Mouse (Mus musculus) gastrocnemius, adult 8-10 months (tissue): ENCODE data around the gene Bola2. TPM values are rescaled to one million over a fixed set of nuclear protein-coding genes. Genes with fewer than 3 reads are reported as not detected.
A peak's percentile ranks its signal among the peaks of the same experiment; 100 is the strongest.

ENCODE experiments used
- DNase-seq, 2 experiments: peaks; one replicate each; pipeline ENCODE4 v3.0.0; 2022; ENCODE audit warnings: low spot score in 2 of 2
- total RNA-seq, 4 experiments: library from RNA; stranded (reverse); gene quantifications; 2 replicates each; pipeline ENCODE4 v1.2.4; 2022

Bola2 gene
- 10 to 100 TPM; 31.9 to 44.1 (median 39.4) TPM for total RNA-seq

GRCm38 (mm10) chr7:126695210-126695611 lies at the start of gene Bola2:
Gene Bola2 (plus strand): TSS chr7:126695401.
- peak; percentile 42 to 64 for DNase-seq

GRCm38 (mm10) chr7:126645708-126646107 lies 49.5 kb upstream of the Bola2 start:
- no peak for DNase-seq

- no peak for DNase-seq
These were observed 46.7 kb upstream of the Bola2 start for GRCm38 (mm10) chr7:126648486-126648885.

- DNase-seq, result peak; percentile 85 to 87
These were observed 45.8 kb upstream of the Bola2 start, which contains the start of gene Sgf29 for GRCm38 (mm10) chr7:126649231-126650051. Gene Sgf29 (plus strand): TSS chr7:126649309.

GRCm38 (mm10) chr7:126650852-126651251 lies 44.3 kb upstream of the Bola2 start:
- DNase-seq, result no peak

GRCm38 (mm10) chr7:126653991-126654390 lies 41.2 kb upstream of the Bola2 start:
- DNase-seq, result no peak

- no peak for DNase-seq
These were observed 39.5 kb upstream of the Bola2 start for GRCm38 (mm10) chr7:126655695-126656094.

GRCm38 (mm10) chr7:126657522-126657921 lies 37.7 kb upstream of the Bola2 start:
- DNase-seq, result no peak

GRCm38 (mm10) chr7:126659771-126660170 lies 35.4 kb upstream of the Bola2 start:
- DNase-seq, result no peak

GRCm38 (mm10) chr7:126663646-126664045 lies 31.6 kb upstream of the Bola2 start:
- no peak for DNase-seq

- DNase-seq, result peak; percentile 13 to 21
These were observed 29.9 kb upstream of the Bola2 start for GRCm38 (mm10) chr7:126665269-126665668.

GRCm38 (mm10) chr7:126667495-126668090 lies 27.6 kb upstream of the Bola2 start:
- DNase-seq, result no peak

GRCm38 (mm10) chr7:126668452-126668851 lies 26.7 kb upstream of the Bola2 start:
- DNase-seq, result no peak

GRCm38 (mm10) chr7:126670152-126670551 lies 25.0 kb upstream of the Bola2 start:
- DNase-seq, result no peak

GRCm38 (mm10) chr7:126672111-126672510 lies 23.1 kb upstream of the Bola2 start:
- DNase-seq, result no peak

GRCm38 (mm10) chr7:126675104-126675503 lies 20.1 kb upstream of the Bola2 start:
- DNase-seq, result no peak

- DNase-seq, result peak in 1 of 2 experiments; percentile 33
These were observed 19.0 kb upstream of the Bola2 start, which contains the start of gene Sult1a1 for GRCm38 (mm10) chr7:126676207-126676606. Gene Sult1a1 (minus strand): TSS chr7:126676432.

GRCm38 (mm10) chr7:126676631-126677220 lies 18.5 kb upstream of the Bola2 start:
- DNase-seq, result no peak

GRCm38 (mm10) chr7:126678545-126679341 lies 16.5 kb upstream of the Bola2 start:
- DNase-seq, result no peak

- DNase-seq, result no peak
These were observed 15.5 kb upstream of the Bola2 start for GRCm38 (mm10) chr7:126679683-126680082.

- DNase-seq, result no peak
These were observed 14.0 kb upstream of the Bola2 start for GRCm38 (mm10) chr7:126681221-126681620.
